Mouse (Mus musculus): ENCODE results near the gene Ilk.

Gene Ilk

DNA sequence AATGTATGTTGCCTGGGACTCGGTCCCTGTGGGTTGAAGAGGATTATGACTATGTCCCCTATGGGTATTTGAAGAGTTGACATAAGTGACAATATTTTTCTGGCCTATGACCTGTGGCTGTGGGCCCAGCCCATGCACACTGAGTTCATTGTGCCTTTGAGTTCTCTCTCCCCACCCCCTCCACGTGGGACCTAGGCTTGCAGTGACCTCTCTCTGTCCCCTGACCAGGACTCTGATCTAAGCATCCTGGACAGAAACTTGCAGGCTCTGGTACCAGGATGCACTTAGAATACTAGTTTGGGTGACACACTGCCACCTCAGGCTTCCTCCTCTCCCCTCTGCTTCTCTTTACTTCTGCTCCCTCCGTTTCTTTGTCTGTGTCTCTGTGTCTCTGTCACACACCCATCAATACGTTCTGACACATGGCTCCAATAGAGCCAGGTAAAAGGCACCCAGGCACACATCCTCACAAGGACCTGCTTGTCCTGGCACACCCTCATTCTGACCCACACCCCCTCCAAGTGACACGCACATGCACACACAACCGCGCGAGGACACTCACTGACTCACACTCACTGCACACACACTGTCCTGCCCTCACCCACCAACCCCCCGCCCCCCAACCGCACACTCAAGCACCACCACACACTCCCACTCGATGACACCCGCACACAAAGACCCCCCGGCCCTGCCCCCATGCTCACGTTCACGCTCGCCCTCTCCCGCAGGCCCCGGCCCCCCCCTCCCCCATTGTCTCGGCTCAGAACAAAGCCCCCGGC, 50.3 kb downstream of the Ilk start:
- no peak for DNase-seq (ENCODE audit: low spot score in 2 of 2)

GRCm38 (mm10) chr7:105787285-105788140, 51.1 kb downstream of the Ilk start, which contains the start of gene Dchs1:
Dchs1 (minus strand) TSS chr7:105787654.
- no peak for DNase-seq (ENCODE audit: low spot score in 2 of 2)

DNA sequence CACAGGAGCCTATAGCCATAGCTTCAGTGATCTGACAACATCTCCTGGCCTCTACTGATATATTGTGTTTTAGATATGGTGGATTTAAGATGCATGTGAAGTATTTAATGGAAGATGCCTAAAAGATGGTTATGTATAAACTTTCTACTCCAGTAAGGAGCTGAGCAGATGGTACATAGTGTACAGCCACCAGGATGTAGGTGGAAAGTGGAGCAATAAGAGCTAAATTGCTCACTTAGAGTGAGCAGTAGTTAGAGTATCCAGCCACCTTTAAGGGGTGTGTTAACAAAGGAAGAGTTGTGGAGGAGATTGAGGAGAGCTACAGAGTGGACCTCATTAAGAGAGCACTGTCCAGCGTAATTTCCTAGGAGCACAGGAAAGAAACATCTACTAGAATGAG, 54.8 kb downstream of the Ilk start:
- no peak for DNase-seq (ENCODE audit: low spot score in 2 of 2)
